Mouse (Mus musculus): ENCODE data around the gene 5430402E10Rik. TPM values are rescaled to one million over a fixed set of nuclear protein-coding genes. Genes with fewer than 3 reads are reported as not detected.
"Not testable (repeated sequence)": the region's sequence is repeated elsewhere in the genome, so short reads cannot be mapped to it uniquely, and the experiment has no call there.

Gene 5430402E10Rik
- polyA plus RNA-seq (2015; fragmentation: Nextera tagmentation; extraction: Ambion mirVana), result not detected in 2 replicates

DNA sequence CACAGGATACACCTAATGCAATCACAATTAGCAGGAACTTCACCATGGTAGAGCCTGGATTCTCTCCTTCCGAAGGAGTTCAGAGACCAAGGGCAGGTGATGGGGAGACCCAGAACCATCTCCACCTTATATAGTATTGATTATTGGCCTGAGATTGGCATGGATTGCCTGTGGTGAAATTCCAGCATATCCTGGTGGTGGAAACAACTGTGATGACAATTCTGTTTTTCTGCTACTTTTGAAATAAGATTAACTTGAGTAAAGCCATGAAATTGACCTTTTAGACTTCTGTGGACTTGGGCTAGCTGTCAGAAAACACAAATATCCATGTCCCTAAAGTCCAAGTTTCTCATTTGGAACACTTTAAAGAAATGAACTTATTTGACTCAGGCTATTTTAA lies at the start of gene 5430402E10Rik:
Gene 5430402E10Rik, minus strand, starts transcription at position 101 of the 400 bp plus-strand sequence.
- not testable (repeated sequence) for H3K9me3 ChIP-seq (replicated peaks); H3K27ac ChIP-seq (replicated peaks); H3K27me3 ChIP-seq (replicated peaks); H3K4me3 ChIP-seq (replicated peaks); ATAC-seq (ENCODE audit: low FRiP score); H3K4me2 ChIP-seq; H3K9ac ChIP-seq (replicated peaks); H3K4me1 ChIP-seq; H3K36me3 ChIP-seq
- WGBS, result 89% methylated on average over 1 of the region's 1 CpGs

DNA sequence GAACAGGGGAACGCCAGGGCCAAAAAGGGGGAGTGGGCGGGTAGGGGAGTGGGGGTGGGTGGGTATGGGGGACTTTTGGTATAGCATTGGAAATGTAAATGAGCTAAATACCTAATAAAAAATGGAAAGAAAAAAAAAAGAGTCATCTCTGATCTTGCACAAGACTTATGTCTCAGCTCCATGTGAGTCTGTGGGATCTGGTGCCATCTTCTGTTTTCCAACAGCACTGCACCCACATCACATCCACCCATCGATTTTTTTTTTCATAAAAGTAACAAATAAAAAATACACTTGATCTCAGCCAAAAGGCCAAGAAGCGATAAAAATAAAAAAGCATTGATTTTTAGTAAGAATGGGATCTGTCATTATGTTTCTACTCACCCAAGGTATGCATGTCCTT lies 44.8 kb downstream of the 5430402E10Rik start:
- H3K4me3 ChIP-seq (replicated peaks); H3K36me3 ChIP-seq; H3K9ac ChIP-seq (replicated peaks); H3K9me3 ChIP-seq (replicated peaks); H3K27ac ChIP-seq (replicated peaks); H3K4me1 ChIP-seq; H3K4me2 ChIP-seq; H3K27me3 ChIP-seq (replicated peaks); ATAC-seq (ENCODE audit: low FRiP score): not testable (repeated sequence)
- WGBS, result 58% methylated on average over 2 of the region's 4 CpGs

Other genes starting within 250 kb of the 5430402E10Rik start
- 21.8 and 22.3 TPM in 2 replicates for gene Prkx, start 128.8 kb downstream of the 5430402E10Rik start, polyA plus RNA-seq (2015; fragmentation: Nextera tagmentation; extraction: Ambion mirVana)
- not detected in 2 replicates for gene Pbsn, start 71.4 kb downstream of the 5430402E10Rik start, polyA plus RNA-seq (2015; fragmentation: Nextera tagmentation; extraction: Ambion mirVana)
- gene Gm14744, start 60.3 kb downstream of the 5430402E10Rik start, polyA plus RNA-seq (2015; fragmentation: Nextera tagmentation; extraction: Ambion mirVana), result not detected in 2 replicates
- gene Obp1a, start 166.3 kb upstream of the 5430402E10Rik start, polyA plus RNA-seq (2015; fragmentation: Nextera tagmentation; extraction: Ambion mirVana), result not detected in 2 replicates
- not detected in 2 replicates for gene Gm5938, start 200.4 kb upstream of the 5430402E10Rik start, polyA plus RNA-seq (2015; fragmentation: Nextera tagmentation; extraction: Ambion mirVana)